Mouse (Mus musculus) liver, embryonic 14.5 days (tissue): ENCODE measurements around the gene Myo10.

Experiments used
- CTCF ChIP-seq: IDR thresholded peaks from 2 replicates; pipeline ENCODE4 v1.5.1; 2016; ENCODE audit warnings: antibody characterized with exemption, low read depth, control low read depth
- EP300 ChIP-seq: IDR thresholded peaks from 2 replicates; pipeline ENCODE4 v1.6.1; 2016; ENCODE audit warnings: antibody characterized with exemption, low read depth

DNA sequence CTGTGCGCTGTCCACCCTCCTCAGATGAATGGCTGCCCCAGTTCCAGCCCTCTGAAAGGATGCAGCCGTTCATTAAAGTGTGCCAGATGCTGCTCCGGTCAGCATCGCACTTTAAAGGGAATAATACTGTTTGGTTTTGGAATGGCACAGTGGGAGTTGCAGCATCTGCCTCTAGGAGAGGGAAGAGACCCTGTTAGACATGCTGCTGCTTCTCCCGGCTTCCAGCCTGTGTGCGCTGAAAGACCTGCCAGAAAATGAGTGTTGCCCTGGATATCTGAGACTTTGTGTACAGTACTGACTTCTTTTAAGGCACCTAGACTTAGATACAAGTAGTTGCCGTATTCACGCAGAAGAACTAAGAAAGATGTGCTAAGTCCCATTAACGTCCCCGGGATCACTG is 135.7 kb downstream of the Myo10 start:
- TF ChIP-seq CTCF (no peak), EP300 (no peak)
